Comparison of ENCODE assay signal across 8 mouse cellular contexts in genomic region chr17:13492649-13493277, GRCm38 (mm10).
A peak's percentile ranks its signal among the peaks of the same experiment; 100 is the strongest.
DNase-seq lines count a peak whose midpoint lies in the region; ATAC-seq and TF ChIP-seq lines count a peak whose summit lies in the region.
"Not testable (repeated sequence)": the region's sequence is repeated elsewhere in the genome, so short reads cannot be mapped to it uniquely, and the experiment has no call there.

No protein-coding gene starts in this region.

- H3K27ac ChIP-seq in hindbrain, postnatal 0 days; lung, embryonic 14.5 days (ENCODE audit: low read depth): not testable (repeated sequence)
- H3K27ac ChIP-seq in olfactory bulb, adult 2 months (ENCODE audit: insufficient read depth, low read depth, low read length), result peak overlapping the region; percentile 46; the same call in 1 of the 2 replicates

- ATAC-seq in common myeloid progenitor, adult 5-6 weeks (replicated peaks; ENCODE audit: low read depth, poor library complexity, severe bottlenecking), result peak; percentile 31; the same call in 1 of the 2 replicates
- peak; percentile 92 for ATAC-seq in frontal cortex, adult (ENCODE audit: low TSS enrichment)
- ATAC-seq in hindbrain, postnatal 0 days, result peak; percentile 34; the same call in 1 of the 2 replicates
- 0 out of 2 replicates have a peak, but pooled peaks have one; percentile 3 for ATAC-seq in lung, embryonic 14.5 days (ENCODE audit: insufficient read depth)

- not testable (repeated sequence) for H3K4me2 ChIP-seq in hindbrain, postnatal 0 days (ENCODE audit: low read depth, low read length); lung, embryonic 14.5 days

- H3K4me3 ChIP-seq in hindbrain, postnatal 0 days (ENCODE audit: low read length); lung, embryonic 14.5 days (ENCODE audit: low read depth, low read length); olfactory bulb, adult 2 months (ENCODE audit: insufficient read depth, low read depth, low read length): not testable (repeated sequence)

- DNase-seq in 3T3-L1 (ENCODE audit: low read depth, low spot score) (peak; percentile 82), NIH3T3 (ENCODE audit: low read depth) (peak; percentile 57)
- peak; percentile 34 for DNase-seq in brain, embryonic 14.5 days (ENCODE audit: low read depth)
- not testable (repeated sequence) for DNase-seq in hindbrain, postnatal 0 days (ENCODE audit: low spot score); lung, embryonic 14.5 days

- H3K4me1 ChIP-seq in hindbrain, postnatal 0 days (ENCODE audit: insufficient read depth, low read length); lung, embryonic 14.5 days (ENCODE audit: insufficient read depth); olfactory bulb, adult 2 months (ENCODE audit: control insufficient read depth, insufficient read depth, low read length): not testable (repeated sequence)

- TF ChIP-seq CTCF in brain, embryonic 14.5 days (IDR thresholded peaks at IDR 0.05; ENCODE audit: borderline replicate concordance, extremely low read depth, insufficient read depth, insufficient read length); hindbrain, postnatal 0 days (IDR thresholded peaks at IDR 0.05; ENCODE audit: low read depth); lung, embryonic 14.5 days (IDR thresholded peaks at IDR 0.05; ENCODE audit: low read depth); olfactory bulb, adult 2 months (IDR thresholded peaks at IDR 0.05; ENCODE audit: insufficient read depth, low read depth, low read length): not testable (repeated sequence)

- not testable (repeated sequence) for H3K9ac ChIP-seq in hindbrain, postnatal 0 days (replicated peaks; ENCODE audit: low read length); lung, embryonic 14.5 days

- not testable (repeated sequence) for H3K9me3 ChIP-seq in hindbrain, postnatal 0 days (ENCODE audit: low read length); lung, embryonic 14.5 days (ENCODE audit: low read depth, low read length)

- H3K36me3 ChIP-seq in hindbrain, postnatal 0 days (ENCODE audit: insufficient read depth, low read length); lung, embryonic 14.5 days (ENCODE audit: insufficient read depth): not testable (repeated sequence)

- 28% methylated on average over 3 of the region's 7 CpGs for WGBS in hindbrain, postnatal 0 days
- WGBS in lung, embryonic 14.5 days, result 12% methylated on average over 3 of the region's 7 CpGs
- 37% methylated on average over 4 of the region's 7 CpGs for WGBS in olfactory bulb, adult 2 months

- not testable (repeated sequence) for TF ChIP-seq POLR2A in brain, embryonic 14.5 days (IDR thresholded peaks at IDR 0.05; ENCODE audit: borderline replicate concordance, extremely low read depth, insufficient read depth, insufficient read length, poor library complexity, severe bottlenecking); olfactory bulb, adult 2 months (IDR thresholded peaks at IDR 0.05; ENCODE audit: insufficient read depth, low read depth, low read length)

- H3K27me3 ChIP-seq in hindbrain, postnatal 0 days (ENCODE audit: insufficient read depth, low read length); lung, embryonic 14.5 days (ENCODE audit: insufficient read depth, low read length): not testable (repeated sequence)

Comparison
In these comparisons a context has a peak if more than half of its experiments do, and no peak if none do; other contexts are left out.
1. ATAC-seq: peak in every context shown above with its lines; median percentile 92 in frontal cortex, adult; 34 in hindbrain, postnatal 0 days; 31 in common myeloid progenitor, adult 5-6 weeks; 3 in lung, embryonic 14.5 days.